28 mouse cellular contexts compared by ENCODE assay signal in the genomic region with DNA sequence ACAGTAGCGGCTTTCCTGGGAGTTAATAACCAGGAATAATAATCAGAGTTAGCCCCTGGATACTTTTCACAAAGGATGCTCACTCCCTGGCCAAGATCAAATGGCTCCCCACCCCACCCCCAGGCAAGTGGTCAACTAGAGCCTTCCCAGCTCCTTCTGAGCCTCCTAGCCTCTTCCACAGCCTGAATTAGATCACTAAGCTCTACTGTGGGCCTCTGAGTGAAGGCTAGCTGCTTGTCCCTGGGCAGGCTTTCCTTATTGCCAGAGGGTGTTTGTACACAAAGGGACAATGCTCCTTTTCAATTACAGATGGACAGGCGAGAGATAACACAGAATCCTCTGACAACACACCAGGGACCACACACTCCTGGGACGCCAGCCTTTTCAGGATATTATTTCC. TPM values are rescaled to one million over a fixed set of nuclear protein-coding genes. Genes with fewer than 3 reads are reported as not detected.
DNase-seq lines count a peak whose midpoint lies in the region; ATAC-seq and TF ChIP-seq lines count a peak whose summit lies in the region.
"Had no signal": no experiment of that assay in that cellular context is flagged by ENCODE, and none has a peak within 500 bp of the region (broad histone marks: within the 10 kb centered on the region; RNA-seq: fewer than 3 reads in every experiment).

No protein-coding gene starts in this region.

- H3K27me3 ChIP-seq in heart, embryonic 14.5 days (ENCODE audit: control insufficient read depth, insufficient read depth, low read length): peaks cover 45% of the 10 kb centered on the region
- H3K27me3 ChIP-seq in hindbrain, embryonic 13.5 days: peaks cover 59% of the 10 kb centered on the region
- peaks cover 20% of the 10 kb centered on the region for H3K27me3 ChIP-seq in hindbrain, embryonic 16.5 days (replicated peaks; ENCODE audit: control insufficient read depth, insufficient read depth, low read length)
- H3K27me3 ChIP-seq in midbrain, embryonic 11.5 days (ENCODE audit: control insufficient read depth, insufficient read depth, low read length): peaks cover 32% of the 10 kb centered on the region
- peaks cover 12% of the 10 kb centered on the region for H3K27me3 ChIP-seq in midbrain, postnatal 0 days (ENCODE audit: insufficient read depth, low read length)
- peaks cover 52% of the 10 kb centered on the region for H3K27me3 ChIP-seq in midbrain, embryonic 13.5 days
- H3K27me3 ChIP-seq: CH12.LX had no signal

- no peaks in the 10 kb centered on the region for H3K9me3 ChIP-seq in heart, embryonic 14.5 days (ENCODE audit: control insufficient read depth, low read length)
- no peaks in the 10 kb centered on the region for H3K9me3 ChIP-seq in hindbrain, embryonic 13.5 days
- no peaks in the 10 kb centered on the region for H3K9me3 ChIP-seq in hindbrain, embryonic 16.5 days (ENCODE audit: control insufficient read depth, low read length)
- H3K9me3 ChIP-seq in midbrain, embryonic 11.5 days (ENCODE audit: control insufficient read depth, low read length): no peaks in the 10 kb centered on the region
- H3K9me3 ChIP-seq in midbrain, postnatal 0 days (ENCODE audit: low read length): no peaks in the 10 kb centered on the region
- H3K9me3 ChIP-seq in midbrain, embryonic 13.5 days: 0 out of 2 replicates have a peak, but pooled peaks cover 4% of the 10 kb centered on the region
- H3K9me3 ChIP-seq: embryonic facial prominence, embryonic 12.5 days; embryonic facial prominence, embryonic 15.5 days; intestine, embryonic 15.5 days had no signal

- H3K4me1 ChIP-seq in heart, embryonic 14.5 days (ENCODE audit: control insufficient read depth in 2 of 2, insufficient read depth in 2 of 2, low read length in 2 of 2): peaks cover 8 to 13% of the 10 kb centered on the region in 2 experiments
- H3K4me1 ChIP-seq in hindbrain, embryonic 13.5 days (replicated peaks): peaks cover 26% of the 10 kb centered on the region
- H3K4me1 ChIP-seq in hindbrain, embryonic 16.5 days (ENCODE audit: control insufficient read depth, insufficient read depth, low read depth, low read length): peaks cover 9% of the 10 kb centered on the region; the same call in 1 of the 2 replicates
- peaks cover 18% of the 10 kb centered on the region for H3K4me1 ChIP-seq in midbrain, embryonic 11.5 days (ENCODE audit: control insufficient read depth, insufficient read depth, low read length)
- H3K4me1 ChIP-seq in midbrain, postnatal 0 days (ENCODE audit: insufficient read depth, low read length): peaks cover 3% of the 10 kb centered on the region; the same call in 1 of the 2 replicates
- H3K4me1 ChIP-seq in midbrain, embryonic 13.5 days (replicated peaks): peaks cover 36% of the 10 kb centered on the region

- no peak overlapping the region for H3K9ac ChIP-seq in heart, embryonic 14.5 days (ENCODE audit: low read length)
- H3K9ac ChIP-seq in hindbrain, embryonic 13.5 days: no peak overlapping the region
- no peak overlapping the region for H3K9ac ChIP-seq in hindbrain, embryonic 16.5 days (ENCODE audit: low read depth, low read length)
- no peak overlapping the region for H3K9ac ChIP-seq in midbrain, embryonic 11.5 days (ENCODE audit: low read length)
- H3K9ac ChIP-seq in midbrain, postnatal 0 days (replicated peaks; ENCODE audit: low read length, poor library complexity, severe bottlenecking): no peak overlapping the region
- H3K9ac ChIP-seq in midbrain, embryonic 13.5 days (replicated peaks): no peak overlapping the region
- H3K9ac ChIP-seq: embryonic facial prominence, embryonic 12.5 days; embryonic facial prominence, embryonic 15.5 days; forebrain, postnatal 0 days; heart, embryonic 12.5 days; hindbrain, embryonic 14.5 days; intestine, embryonic 15.5 days had no signal

- no peak overlapping the region for H3K4me3 ChIP-seq in heart, embryonic 14.5 days (ENCODE audit: control insufficient read depth in 1 of 2, insufficient read depth in 1 of 2, low read depth in 1 of 2, low read length in 2 of 2)
- no peak overlapping the region for H3K4me3 ChIP-seq in hindbrain, embryonic 13.5 days
- H3K4me3 ChIP-seq in hindbrain, embryonic 16.5 days (ENCODE audit: low read length): no peak overlapping the region
- H3K4me3 ChIP-seq in midbrain, embryonic 11.5 days (ENCODE audit: low read depth, low read length): no peak overlapping the region
- no peak overlapping the region for H3K4me3 ChIP-seq in midbrain, postnatal 0 days (ENCODE audit: low read depth, low read length)
- no peak overlapping the region for H3K4me3 ChIP-seq in midbrain, embryonic 13.5 days (replicated peaks)
- H3K4me3 ChIP-seq: embryonic facial prominence, embryonic 12.5 days; embryonic facial prominence, embryonic 15.5 days; gastrocnemius, adult 2 months; intestine, embryonic 15.5 days had no signal

- no peak for ATAC-seq in heart, embryonic 14.5 days (ENCODE audit: insufficient number of reproducible peaks, insufficient read depth, low FRiP score, low read depth)
- ATAC-seq in hindbrain, embryonic 13.5 days (ENCODE audit: low FRiP score): no peak
- ATAC-seq in hindbrain, embryonic 16.5 days: no peak
- peak; percentile 40; the same call in 1 of the 2 replicates for ATAC-seq in midbrain, embryonic 11.5 days (ENCODE audit: low FRiP score)
- ATAC-seq in midbrain, postnatal 0 days (ENCODE audit: low FRiP score): no peak
- ATAC-seq in midbrain, embryonic 13.5 days: no peak
- ATAC-seq: forebrain, embryonic 14.5 days; forebrain, postnatal 0 days; intestine, embryonic 15.5 days; Patski had no signal

- WGBS in heart, embryonic 14.5 days: 59% methylated on average over 3 of the region's 3 CpGs
- WGBS in hindbrain, embryonic 13.5 days: 35% methylated on average over 3 of the region's 3 CpGs
- 40% methylated on average over 3 of the region's 3 CpGs for WGBS in hindbrain, embryonic 16.5 days
- WGBS in midbrain, embryonic 11.5 days: 18% methylated on average over 3 of the region's 3 CpGs
- 45% methylated on average over 3 of the region's 3 CpGs for WGBS in midbrain, postnatal 0 days
- 28% methylated on average over 3 of the region's 3 CpGs for WGBS in midbrain, embryonic 13.5 days

- H3K27ac ChIP-seq in heart, embryonic 14.5 days (replicated peaks in 1 of 2; ENCODE audit: control insufficient read depth in 1 of 2, insufficient read depth in 1 of 2, low read depth in 2 of 2, low read length in 2 of 2): no peak overlapping the region
- H3K27ac ChIP-seq in hindbrain, embryonic 13.5 days: no peak overlapping the region
- H3K27ac ChIP-seq in hindbrain, embryonic 16.5 days (ENCODE audit: low read depth, low read length): no peak overlapping the region
- H3K27ac ChIP-seq in midbrain, embryonic 11.5 days (ENCODE audit: low read depth, low read length): no peak overlapping the region
- no peak overlapping the region for H3K27ac ChIP-seq in midbrain, postnatal 0 days (ENCODE audit: low read depth, low read length)
- H3K27ac ChIP-seq in midbrain, embryonic 13.5 days: peak overlapping the region; percentile 30; the same call in 1 of the 2 replicates
- H3K27ac ChIP-seq: embryonic facial prominence, embryonic 12.5 days; embryonic facial prominence, embryonic 15.5 days; gastrocnemius, adult 2 months; hindbrain, embryonic 14.5 days; intestine, embryonic 15.5 days had no signal

- no peaks in the 10 kb centered on the region for H3K36me3 ChIP-seq in heart, embryonic 14.5 days (ENCODE audit: control insufficient read depth, insufficient read depth, low read length)
- no peaks in the 10 kb centered on the region for H3K36me3 ChIP-seq in hindbrain, embryonic 13.5 days
- no peaks in the 10 kb centered on the region for H3K36me3 ChIP-seq in hindbrain, embryonic 16.5 days (ENCODE audit: control insufficient read depth, insufficient read depth, low read length)
- H3K36me3 ChIP-seq in midbrain, embryonic 11.5 days (ENCODE audit: control insufficient read depth, insufficient read depth, low read length): no peaks in the 10 kb centered on the region; the same call in 1 of the 2 replicates
- H3K36me3 ChIP-seq in midbrain, postnatal 0 days (ENCODE audit: insufficient read depth, low read length): no peaks in the 10 kb centered on the region
- no peaks in the 10 kb centered on the region for H3K36me3 ChIP-seq in midbrain, embryonic 13.5 days
- H3K36me3 ChIP-seq: embryonic facial prominence, embryonic 12.5 days; embryonic facial prominence, embryonic 15.5 days; G1E; heart, embryonic 12.5 days; intestine, embryonic 15.5 days had no signal

- H3K4me2 ChIP-seq in heart, embryonic 14.5 days (ENCODE audit: low read length): 0 out of 2 replicates have a peak overlapping the region, but pooled peaks have one; percentile 94
- 0 out of 2 replicates have a peak overlapping the region, but pooled peaks have one; percentile 84 for H3K4me2 ChIP-seq in hindbrain, embryonic 13.5 days
- no peak overlapping the region for H3K4me2 ChIP-seq in hindbrain, embryonic 16.5 days (ENCODE audit: low read length)
- H3K4me2 ChIP-seq in midbrain, embryonic 11.5 days: no peak overlapping the region
- H3K4me2 ChIP-seq in midbrain, postnatal 0 days (ENCODE audit: low read depth, low read length, poor library complexity, severe bottlenecking): no peak overlapping the region
- H3K4me2 ChIP-seq in midbrain, embryonic 13.5 days (replicated peaks): peak overlapping the region; percentile 88; the same call in 1 of the 2 replicates
- H3K4me2 ChIP-seq: embryonic facial prominence, embryonic 12.5 days; embryonic facial prominence, embryonic 15.5 days; intestine, embryonic 15.5 days had no signal

- no peak for DNase-seq in heart, postnatal 4 days
- peak; percentile 90 for DNase-seq in midbrain, embryonic 11.5 days (ENCODE audit: low spot score, missing footprints)
- no peak for DNase-seq in midbrain, postnatal 0 days (ENCODE audit: low spot score)
- DNase-seq in adrenal gland, postnatal 14 days: no peak
- DNase-seq: adrenal gland, postnatal 10 days; B cell, adult 2 months; cerebellum, adult 11 months; cerebellum, adult 2 months; cerebellum, adult 9-11 months; cerebellum, postnatal 25 days; forebrain, postnatal 0 days; gastrocnemius, adult 2 months; gastrocnemius, postnatal 14 days; heart, adult 11 months had no signal

- no peak for TF ChIP-seq CTCF in midbrain, postnatal 0 days (IDR thresholded peaks at IDR 0.05)

RNA-seq across cellular contexts. Expression of a gene that starts 2.2 kb away (rescaled TPM):
- polyA plus RNA-seq in heart, embryonic 14.5 days (2014; fragmentation: Nextera tagmentation; extraction: Ambion mirVana): 2.4 and 2.6 TPM in 2 replicates
- under 1 TPM; 0.81 to 0.88 TPM for total RNA-seq in heart, postnatal 4 days (2021)
- 4.3 and 6.4 TPM in 2 replicates for polyA plus RNA-seq in hindbrain, embryonic 13.5 days (2015; fragmentation: Nextera tagmentation; extraction: Ambion mirVana)
- polyA plus RNA-seq in hindbrain, embryonic 16.5 days (2015; fragmentation: Nextera tagmentation; extraction: Ambion mirVana): 3.7 and 4.5 TPM in 2 replicates
- 5.8 and 6.8 TPM in 2 replicates for polyA plus RNA-seq in midbrain, embryonic 11.5 days (2014; fragmentation: Nextera tagmentation; extraction: Ambion mirVana)
- 4.6 and 5.6 TPM in 2 replicates for total RNA-seq in midbrain, postnatal 0 days (2014; rRNA removed)
- 4.8 TPM in 2 replicates for polyA plus RNA-seq in midbrain, postnatal 0 days (2015; fragmentation: Nextera tagmentation; extraction: Ambion mirVana)
- polyA plus RNA-seq in midbrain, embryonic 13.5 days (2015; fragmentation: Nextera tagmentation; extraction: Ambion mirVana): 8.4 and 12.4 TPM in 2 replicates
- 11.0 and 12.2 TPM in 2 replicates for total RNA-seq in adrenal gland, postnatal 14 days (2021)
- total RNA-seq: CH12.LX; common myeloid progenitor, adult 5-6 weeks; gastrocnemius, adult 2 months; gastrocnemius, postnatal 14 days had no signal
- polyA plus RNA-seq: G1E, Patski had no signal

Comparison
In these comparisons a context has a peak if more than half of its experiments do, and no peak if none do; other contexts are left out.
1. H3K4me2 ChIP-seq: peak in heart, embryonic 14.5 days (single experiment), hindbrain, embryonic 13.5 days (single experiment) and midbrain, embryonic 13.5 days (single experiment); none in hindbrain, embryonic 16.5 days (single experiment), midbrain, embryonic 11.5 days (single experiment) and midbrain, postnatal 0 days (single experiment).